Mouse (Mus musculus): ENCODE data around the gene Ablim1. TPM values are rescaled to one million over a fixed set of nuclear protein-coding genes. Genes with fewer than 3 reads are reported as not detected.

Gene Ablim1
- polyA plus RNA-seq, 1 experiment: 0.01 TPM

GRCm38 (mm10) chr19:57123503-57124137 is 191.1 kb downstream of the Ablim1 start:
- Histone ChIP-seq H3K36me3 (ENCODE audit: control insufficient read depth) (no peaks in the 10 kb centered on the region; the same call in 1 of the 2 replicates), H3K9me3 (ENCODE audit: control insufficient read depth, low read length) (no peaks in the 10 kb centered on the region), H3K4me3 (replicated peaks) (no peak overlapping the region), H3K27me3 (ENCODE audit: control insufficient read depth) (peaks cover 5% of the 10 kb centered on the region), H3K4me1 (ENCODE audit: control insufficient read depth) (no peaks in the 10 kb centered on the region)
- TF ChIP-seq TAL1 (IDR thresholded peaks at IDR 0.05; ENCODE audit: low read length) (no peak), GATA1 (IDR thresholded peaks at IDR 0.05; ENCODE audit: low read length) (no peak)

- Histone ChIP-seq H3K36me3 (ENCODE audit: control insufficient read depth) (no peaks in the 10 kb centered on the region; the same call in 1 of the 2 replicates), H3K4me3 (replicated peaks) (no peak overlapping the region), H3K27me3 (ENCODE audit: control insufficient read depth) (peaks cover 16% of the 10 kb centered on the region), H3K9me3 (ENCODE audit: control insufficient read depth, low read length) (no peaks in the 10 kb centered on the region), H3K4me1 (ENCODE audit: control insufficient read depth) (no peaks in the 10 kb centered on the region)
- no peak for TF ChIP-seq TAL1 (IDR thresholded peaks at IDR 0.05; ENCODE audit: low read length)
- no peak for TF ChIP-seq GATA1 (IDR thresholded peaks at IDR 0.05; ENCODE audit: low read length)
These were observed 192.5 kb downstream of the Ablim1 start for GRCm38 (mm10) chr19:57122261-57122660.

- Histone ChIP-seq H3K27me3 (ENCODE audit: control insufficient read depth) (peaks cover 21% of the 10 kb centered on the region), H3K36me3 (ENCODE audit: control insufficient read depth) (no peaks in the 10 kb centered on the region), H3K4me1 (ENCODE audit: control insufficient read depth) (peaks cover 2% of the 10 kb centered on the region; the same call in 1 of the 2 replicates), H3K9me3 (ENCODE audit: control insufficient read depth, low read length) (no peaks in the 10 kb centered on the region), H3K4me3 (replicated peaks) (no peak overlapping the region)
- no peak for TF ChIP-seq GATA1 (IDR thresholded peaks at IDR 0.05; ENCODE audit: low read length)
- no peak for TF ChIP-seq TAL1 (IDR thresholded peaks at IDR 0.05; ENCODE audit: low read length)
These were observed 193.7 kb downstream of the Ablim1 start for GRCm38 (mm10) chr19:57121036-57121435.

GRCm38 (mm10) chr19:57119661-57120060 is 195.1 kb downstream of the Ablim1 start:
- peaks cover 2% of the 10 kb centered on the region; the same call in 1 of the 2 replicates for H3K4me1 ChIP-seq (ENCODE audit: control insufficient read depth)
- TF ChIP-seq TAL1 (IDR thresholded peaks at IDR 0.05; ENCODE audit: low read length) (no peak), GATA1 (IDR thresholded peaks at IDR 0.05; ENCODE audit: low read length) (no peak)

GRCm38 (mm10) chr19:57118785-57119565 is 195.7 kb downstream of the Ablim1 start:
- H3K4me1 ChIP-seq (ENCODE audit: control insufficient read depth): peaks cover 2% of the 10 kb centered on the region; the same call in 1 of the 2 replicates

More at GRCm38 (mm10) chr19:57119661-57120060, 195.1 kb downstream of the Ablim1 start:
- H3K9me3 ChIP-seq (ENCODE audit: control insufficient read depth, low read length): no peaks in the 10 kb centered on the region
- no peak overlapping the region for H3K4me3 ChIP-seq (replicated peaks)
- H3K27me3 ChIP-seq (ENCODE audit: control insufficient read depth): peaks cover 21% of the 10 kb centered on the region
- H3K36me3 ChIP-seq (ENCODE audit: control insufficient read depth): no peaks in the 10 kb centered on the region

GRCm38 (mm10) chr19:57117751-57118150 is 197.0 kb downstream of the Ablim1 start:
- no peak for TF ChIP-seq TAL1 (IDR thresholded peaks at IDR 0.05; ENCODE audit: low read length)
- TF ChIP-seq GATA1 (IDR thresholded peaks at IDR 0.05; ENCODE audit: low read length): no peak
- Histone ChIP-seq H3K27me3 (ENCODE audit: control insufficient read depth) (peaks cover 21% of the 10 kb centered on the region), H3K36me3 (ENCODE audit: control insufficient read depth) (no peaks in the 10 kb centered on the region), H3K4me3 (replicated peaks) (no peak overlapping the region), H3K9me3 (ENCODE audit: control insufficient read depth, low read length) (no peaks in the 10 kb centered on the region), H3K4me1 (ENCODE audit: control insufficient read depth) (peaks cover 2% of the 10 kb centered on the region; the same call in 1 of the 2 replicates)

More at GRCm38 (mm10) chr19:57118785-57119565, 195.7 kb downstream of the Ablim1 start:
- H3K36me3 ChIP-seq (ENCODE audit: control insufficient read depth): no peaks in the 10 kb centered on the region
- H3K4me3 ChIP-seq (replicated peaks): no peak overlapping the region
- TF ChIP-seq TAL1 (IDR thresholded peaks at IDR 0.05; ENCODE audit: low read length): no peak
- no peak for TF ChIP-seq GATA1 (IDR thresholded peaks at IDR 0.05; ENCODE audit: low read length)
- no peaks in the 10 kb centered on the region for H3K9me3 ChIP-seq (ENCODE audit: control insufficient read depth, low read length)
- H3K27me3 ChIP-seq (ENCODE audit: control insufficient read depth): peaks cover 21% of the 10 kb centered on the region

GRCm38 (mm10) chr19:57116871-57117501 is 197.7 kb downstream of the Ablim1 start:
- Histone ChIP-seq H3K4me1 (ENCODE audit: control insufficient read depth) (peaks cover 2% of the 10 kb centered on the region; the same call in 1 of the 2 replicates), H3K9me3 (ENCODE audit: control insufficient read depth, low read length) (no peaks in the 10 kb centered on the region), H3K36me3 (ENCODE audit: control insufficient read depth) (no peaks in the 10 kb centered on the region), H3K4me3 (replicated peaks) (no peak overlapping the region), H3K27me3 (ENCODE audit: control insufficient read depth) (peaks cover 21% of the 10 kb centered on the region)
- TF ChIP-seq TAL1 (IDR thresholded peaks at IDR 0.05; ENCODE audit: low read length) (no peak), GATA1 (IDR thresholded peaks at IDR 0.05; ENCODE audit: low read length) (no peak)

GRCm38 (mm10) chr19:57115670-57116069 is 199.0 kb downstream of the Ablim1 start:
- Histone ChIP-seq H3K27me3 (ENCODE audit: control insufficient read depth) (peaks cover 21% of the 10 kb centered on the region), H3K9me3 (ENCODE audit: control insufficient read depth, low read length) (no peaks in the 10 kb centered on the region), H3K4me3 (replicated peaks) (no peak overlapping the region), H3K36me3 (ENCODE audit: control insufficient read depth) (no peaks in the 10 kb centered on the region), H3K4me1 (ENCODE audit: control insufficient read depth) (peaks cover 2% of the 10 kb centered on the region; the same call in 1 of the 2 replicates)
- no peak for TF ChIP-seq TAL1 (IDR thresholded peaks at IDR 0.05; ENCODE audit: low read length)
- TF ChIP-seq GATA1 (IDR thresholded peaks at IDR 0.05; ENCODE audit: low read length): no peak

GRCm38 (mm10) chr19:57114951-57115350 is 199.8 kb downstream of the Ablim1 start:
- H3K36me3 ChIP-seq (ENCODE audit: control insufficient read depth): no peaks in the 10 kb centered on the region
- peaks cover 21% of the 10 kb centered on the region for H3K27me3 ChIP-seq (ENCODE audit: control insufficient read depth)
- H3K4me3 ChIP-seq (replicated peaks): no peak overlapping the region
- no peak for TF ChIP-seq TAL1 (IDR thresholded peaks at IDR 0.05; ENCODE audit: low read length)
- TF ChIP-seq GATA1 (IDR thresholded peaks at IDR 0.05; ENCODE audit: low read length): no peak
- no peaks in the 10 kb centered on the region for H3K9me3 ChIP-seq (ENCODE audit: control insufficient read depth, low read length)
- H3K4me1 ChIP-seq (ENCODE audit: control insufficient read depth): peaks cover 2% of the 10 kb centered on the region; the same call in 1 of the 2 replicates
